In genomic region chr8:70211726-70212111, GRCm38 (mm10) we compare ENCODE assay signal across 8 mouse cellular contexts. TPM values are rescaled to one million over a fixed set of nuclear protein-coding genes. Genes with fewer than 3 reads are reported as not detected.
DNase-seq lines count a peak whose midpoint lies in the region; ATAC-seq and TF ChIP-seq lines count a peak whose summit lies in the region.

No protein-coding gene starts in this region.

- H3K9me3 ChIP-seq in kidney, embryonic 16.5 days (ENCODE audit: low read length) = no peaks in the 10 kb centered on the region
- no peaks in the 10 kb centered on the region for H3K9me3 ChIP-seq in embryonic facial prominence, embryonic 15.5 days (replicated peaks)
- no peaks in the 10 kb centered on the region for H3K9me3 ChIP-seq in intestine, postnatal 0 days (ENCODE audit: control insufficient read depth)
- H3K9me3 ChIP-seq in midbrain, embryonic 16.5 days (replicated peaks; ENCODE audit: control insufficient read depth, low read length, poor library complexity, severe bottlenecking) = no peaks in the 10 kb centered on the region

- no peak for TF ChIP-seq CTCF in intestine, postnatal 0 days (IDR thresholded peaks at IDR 0.05; ENCODE audit: low read depth)

- WGBS in kidney, embryonic 16.5 days = 2% methylated on average over 31 of the region's 31 CpGs
- 2% methylated on average over 31 of the region's 31 CpGs for WGBS in embryonic facial prominence, embryonic 15.5 days
- 2% methylated on average over 31 of the region's 31 CpGs for WGBS in intestine, postnatal 0 days
- WGBS in midbrain, embryonic 16.5 days = 2% methylated on average over 31 of the region's 31 CpGs

- H3K36me3 ChIP-seq in kidney, embryonic 16.5 days (ENCODE audit: insufficient read depth, low read length) = no peaks in the 10 kb centered on the region
- H3K36me3 ChIP-seq in embryonic facial prominence, embryonic 15.5 days = no peaks in the 10 kb centered on the region
- H3K36me3 ChIP-seq in intestine, postnatal 0 days (ENCODE audit: control insufficient read depth, insufficient read depth) = no peaks in the 10 kb centered on the region
- no peaks in the 10 kb centered on the region for H3K36me3 ChIP-seq in midbrain, embryonic 16.5 days (ENCODE audit: control insufficient read depth, insufficient read depth, low read length)

- H3K27me3 ChIP-seq in kidney, embryonic 16.5 days (ENCODE audit: insufficient read depth, low read length) = no peaks in the 10 kb centered on the region
- no peaks in the 10 kb centered on the region for H3K27me3 ChIP-seq in embryonic facial prominence, embryonic 15.5 days
- no peaks in the 10 kb centered on the region for H3K27me3 ChIP-seq in intestine, postnatal 0 days (replicated peaks; ENCODE audit: control insufficient read depth, insufficient read depth, low read length)
- peaks cover 3% of the 10 kb centered on the region; the same call in 1 of the 2 replicates for H3K27me3 ChIP-seq in midbrain, embryonic 16.5 days (ENCODE audit: control insufficient read depth, insufficient read depth, low read depth, low read length)

- peak overlapping the region; percentile 63 for H3K9ac ChIP-seq in kidney, embryonic 16.5 days (replicated peaks; ENCODE audit: low read length)
- peak overlapping the region; percentile 58 for H3K9ac ChIP-seq in embryonic facial prominence, embryonic 15.5 days
- peak overlapping the region; percentile 71 for H3K9ac ChIP-seq in intestine, postnatal 0 days (ENCODE audit: low read depth, low read length)
- peak overlapping the region; percentile 77 for H3K9ac ChIP-seq in midbrain, embryonic 16.5 days (ENCODE audit: low read depth, low read length)

- no peak overlapping the region for H3K27ac ChIP-seq in kidney, embryonic 16.5 days (ENCODE audit: low read length)
- peak overlapping the region; percentile 68 for H3K27ac ChIP-seq in embryonic facial prominence, embryonic 15.5 days (replicated peaks)
- H3K27ac ChIP-seq in intestine, postnatal 0 days (ENCODE audit: low read depth, low read length) = peak overlapping the region; percentile 89
- H3K27ac ChIP-seq in midbrain, embryonic 16.5 days (ENCODE audit: low read length) = peak overlapping the region; percentile 79

- no peak for ATAC-seq in kidney, embryonic 16.5 days (ENCODE audit: low FRiP score, low TSS enrichment)
- ATAC-seq in embryonic facial prominence, embryonic 15.5 days (ENCODE audit: insufficient number of reproducible peaks, low FRiP score, low TSS enrichment, low read depth) = no peak
- ATAC-seq in intestine, postnatal 0 days = peak; percentile 12
- ATAC-seq in midbrain, embryonic 16.5 days = no peak

- H3K4me2 ChIP-seq in kidney, embryonic 16.5 days (replicated peaks; ENCODE audit: low read depth, low read length) = peak overlapping the region; percentile 97
- H3K4me2 ChIP-seq in embryonic facial prominence, embryonic 15.5 days (replicated peaks) = peak overlapping the region; percentile 97
- peak overlapping the region; percentile 99 for H3K4me2 ChIP-seq in intestine, postnatal 0 days (replicated peaks; ENCODE audit: low read depth)
- peak overlapping the region; percentile 91 for H3K4me2 ChIP-seq in midbrain, embryonic 16.5 days (ENCODE audit: low read length)

- DNase-seq in kidney, adult 9 months = no peak
- peak; percentile 54 for DNase-seq in MN1 (ENCODE audit: low spot score)
- no peak for DNase-seq in urinary bladder, adult 18-20 months (ENCODE audit: low spot score in 2 of 2)
- no peak for DNase-seq in kidney, postnatal 14 days

- peak overlapping the region; percentile 68 for H3K4me3 ChIP-seq in kidney, embryonic 16.5 days (ENCODE audit: low read length)
- H3K4me3 ChIP-seq in embryonic facial prominence, embryonic 15.5 days (replicated peaks) = peak overlapping the region; percentile 82
- peak overlapping the region; percentile 63 for H3K4me3 ChIP-seq in intestine, postnatal 0 days (ENCODE audit: low read depth, low read length)
- H3K4me3 ChIP-seq in midbrain, embryonic 16.5 days (ENCODE audit: low read depth, low read length) = peak overlapping the region; percentile 66

- H3K4me1 ChIP-seq in kidney, embryonic 16.5 days (ENCODE audit: insufficient read depth, low read length) = peaks cover 15% of the 10 kb centered on the region
- peaks cover 24% of the 10 kb centered on the region for H3K4me1 ChIP-seq in embryonic facial prominence, embryonic 15.5 days
- 0 out of 2 replicates have a peak, but pooled peaks cover 9% of the 10 kb centered on the region for H3K4me1 ChIP-seq in intestine, postnatal 0 days (replicated peaks; ENCODE audit: control insufficient read depth, insufficient read depth, low read length)
- H3K4me1 ChIP-seq in midbrain, embryonic 16.5 days (ENCODE audit: control insufficient read depth, insufficient read depth, low read length) = peaks cover 14% of the 10 kb centered on the region

RNA-seq across cellular contexts. Expression of gene Slc25a42, which starts 0.4 kb away (rescaled TPM):
- polyA plus RNA-seq in kidney, embryonic 16.5 days (2015; fragmentation: Nextera tagmentation; extraction: Ambion mirVana) = 5.0 and 6.4 TPM in 2 replicates
- polyA plus RNA-seq in embryonic facial prominence, embryonic 15.5 days (2015; fragmentation: Nextera tagmentation; extraction: Ambion mirVana) = 6.7 and 8.9 TPM in 2 replicates
- 12.0 and 12.2 TPM in 2 replicates for polyA plus RNA-seq in intestine, postnatal 0 days (2015; fragmentation: Nextera tagmentation; extraction: Ambion mirVana)
- 6.8 and 9.2 TPM in 2 replicates for polyA plus RNA-seq in midbrain, embryonic 16.5 days (2015; fragmentation: Nextera tagmentation; extraction: Ambion mirVana)

RNA-seq across cellular contexts. Expression of gene Sugp2, which starts 22.3 kb away (rescaled TPM):
- polyA plus RNA-seq in kidney, embryonic 16.5 days (2015; fragmentation: Nextera tagmentation; extraction: Ambion mirVana) = 28.0 and 34.8 TPM in 2 replicates
- polyA plus RNA-seq in embryonic facial prominence, embryonic 15.5 days (2015; fragmentation: Nextera tagmentation; extraction: Ambion mirVana) = 31.7 and 32.5 TPM in 2 replicates
- 8.0 and 11.5 TPM in 2 replicates for polyA plus RNA-seq in intestine, postnatal 0 days (2015; fragmentation: Nextera tagmentation; extraction: Ambion mirVana)
- 104 TPM in 2 replicates for polyA plus RNA-seq in midbrain, embryonic 16.5 days (2015; fragmentation: Nextera tagmentation; extraction: Ambion mirVana)

RNA-seq across cellular contexts. Expression of gene Armc6, which starts 22.5 kb away (rescaled TPM):
- polyA plus RNA-seq in kidney, embryonic 16.5 days (2015; fragmentation: Nextera tagmentation; extraction: Ambion mirVana) = 23.8 and 31.5 TPM in 2 replicates
- 30.5 and 31.1 TPM in 2 replicates for polyA plus RNA-seq in embryonic facial prominence, embryonic 15.5 days (2015; fragmentation: Nextera tagmentation; extraction: Ambion mirVana)
- polyA plus RNA-seq in intestine, postnatal 0 days (2015; fragmentation: Nextera tagmentation; extraction: Ambion mirVana) = 10.0 and 11.2 TPM in 2 replicates
- polyA plus RNA-seq in midbrain, embryonic 16.5 days (2015; fragmentation: Nextera tagmentation; extraction: Ambion mirVana) = 116 and 133 TPM in 2 replicates

RNA-seq across cellular contexts. Expression of gene Tmem161a, which starts 39.6 kb away (rescaled TPM):
- polyA plus RNA-seq in kidney, embryonic 16.5 days (2015; fragmentation: Nextera tagmentation; extraction: Ambion mirVana) = 81.7 and 87.8 TPM in 2 replicates
- polyA plus RNA-seq in embryonic facial prominence, embryonic 15.5 days (2015; fragmentation: Nextera tagmentation; extraction: Ambion mirVana) = 76.4 and 77.3 TPM in 2 replicates
- polyA plus RNA-seq in intestine, postnatal 0 days (2015; fragmentation: Nextera tagmentation; extraction: Ambion mirVana) = 40.0 and 42.0 TPM in 2 replicates
- 51.0 and 54.5 TPM in 2 replicates for polyA plus RNA-seq in midbrain, embryonic 16.5 days (2015; fragmentation: Nextera tagmentation; extraction: Ambion mirVana)
